Mouse (Mus musculus) spleen, adult 12 weeks (tissue): ENCODE results near the gene 1700057G04Rik.

Experiments used
- DNase-seq: peaks from one replicate; pipeline ENCODE4 v3.0.0; 2022; ENCODE audit warnings: low spot score

Gene 1700057G04Rik

DNA sequence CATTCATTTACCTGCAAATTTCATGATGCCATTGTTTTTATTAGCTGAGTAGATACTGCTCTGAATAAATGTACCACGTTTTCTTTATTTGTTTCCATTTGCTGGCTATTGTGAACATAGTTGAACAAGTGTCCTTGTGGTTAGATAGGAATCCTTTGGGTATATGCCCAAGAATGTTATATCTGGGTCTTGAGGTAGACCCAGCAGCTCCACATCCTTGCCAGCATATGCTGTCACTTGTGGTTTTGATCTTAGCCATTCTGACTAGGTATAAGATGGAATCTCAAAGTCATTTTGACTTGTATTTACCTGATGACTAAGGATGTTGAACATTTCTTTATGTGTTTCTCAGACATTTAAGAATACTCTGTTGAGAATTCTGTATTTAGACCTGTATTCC lies 77.7 kb downstream of the 1700057G04Rik start:
- DNase-seq, result no peak

- DNase-seq, result no peak
Measured at GRCm38 (mm10) chr9:92387404-92387803, 78.2 kb downstream of the 1700057G04Rik start.

DNA sequence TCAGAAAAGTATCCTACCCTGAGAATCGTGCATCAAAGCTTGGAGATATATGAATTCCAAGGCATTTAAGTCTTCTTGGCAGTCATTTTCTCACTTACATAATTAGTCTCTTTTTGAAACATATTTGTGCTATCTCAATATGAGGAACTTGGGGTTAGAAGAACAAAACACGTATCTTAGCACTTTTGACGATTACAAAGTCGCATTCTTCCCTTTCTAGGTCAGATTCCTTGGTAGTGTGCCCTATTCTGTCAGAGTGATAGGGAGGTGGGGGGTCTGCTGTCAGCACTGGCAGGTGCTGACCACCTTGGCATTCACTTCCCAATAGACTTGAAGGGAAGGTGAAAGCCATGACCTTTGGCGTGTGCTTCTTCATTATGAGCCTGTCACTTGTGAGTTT lies 93.5 kb downstream of the 1700057G04Rik start:
- no peak for DNase-seq
